8 mouse cellular contexts compared by ENCODE assay signal in genomic region chr8:71488454-71488853, GRCm38 (mm10). TPM values are rescaled to one million over a fixed set of nuclear protein-coding genes. Genes with fewer than 3 reads are reported as not detected.
DNase-seq lines count a peak whose midpoint lies in the region; ATAC-seq lines count a peak whose summit lies in the region.

No protein-coding gene starts in this region.

- H3K27ac ChIP-seq in hindbrain, embryonic 11.5 days (ENCODE audit: low read depth, low read length), result no peak overlapping the region

- H3K27me3 ChIP-seq in hindbrain, embryonic 11.5 days (ENCODE audit: control insufficient read depth, insufficient read depth, low read length), result no peaks in the 10 kb centered on the region

- 0% methylated on average over 22 of the region's 22 CpGs for WGBS in hindbrain, embryonic 11.5 days

- peak; percentile 78 for ATAC-seq in frontal cortex, adult (ENCODE audit: low TSS enrichment)
- peak; percentile 76 for ATAC-seq in hindbrain, embryonic 11.5 days (ENCODE audit: low FRiP score)

- peaks cover 11% of the 10 kb centered on the region for H3K4me1 ChIP-seq in hindbrain, embryonic 11.5 days (replicated peaks; ENCODE audit: control insufficient read depth, insufficient read depth, low read length)

- peak overlapping the region; percentile 64 for H3K4me3 ChIP-seq in hindbrain, embryonic 11.5 days (ENCODE audit: low read depth, low read length)

- H3K9ac ChIP-seq in hindbrain, embryonic 11.5 days (ENCODE audit: low read depth, low read length), result peak overlapping the region; percentile 74

- peak; percentile 98 for DNase-seq in MN1 (ENCODE audit: low spot score)
- peak; percentile 96 for DNase-seq in cerebellum, adult 9-10 months
- DNase-seq in hindbrain, embryonic 11.5 days (ENCODE audit: low spot score), result peak; percentile 94
- peak; percentile 80 to 87 for DNase-seq in layer of hippocampus, postnatal 10 days (ENCODE audit: low spot score in 2 of 2)
- DNase-seq in lung, postnatal 10 days, result peak; percentile 95
- DNase-seq in ovary, postnatal 36 days (ENCODE audit: low spot score), result peak; percentile 82
- peak; percentile 90 for DNase-seq in thymus, postnatal 25 days

- no peaks in the 10 kb centered on the region for H3K9me3 ChIP-seq in hindbrain, embryonic 11.5 days (ENCODE audit: control insufficient read depth, low read length)

- peaks cover 7% of the 10 kb centered on the region; the same call in 1 of the 2 replicates for H3K36me3 ChIP-seq in hindbrain, embryonic 11.5 days (ENCODE audit: control insufficient read depth, insufficient read depth, low read length)

- peak overlapping the region; percentile 93 for H3K4me2 ChIP-seq in hindbrain, embryonic 11.5 days (replicated peaks; ENCODE audit: low read depth, low read length)

RNA-seq across cellular contexts. Expression of gene Gtpbp3, which starts 0.6 kb away (rescaled TPM):
- polyA plus RNA-seq in hindbrain, embryonic 11.5 days (2014; fragmentation: Nextera tagmentation; extraction: Ambion mirVana), result 3.7 and 3.8 TPM in 2 replicates
- 10 to 100 TPM; 26.4 to 29.4 TPM for total RNA-seq in layer of hippocampus, postnatal 10 days (2021)

RNA-seq across cellular contexts. Expression of gene Ano8, which starts 2.7 kb away (rescaled TPM):
- 5.1 and 5.8 TPM in 2 replicates for polyA plus RNA-seq in hindbrain, embryonic 11.5 days (2014; fragmentation: Nextera tagmentation; extraction: Ambion mirVana)
- total RNA-seq in layer of hippocampus, postnatal 10 days (2021), result 10 to 100 TPM; 64.3 to 71.5 TPM

RNA-seq across cellular contexts. Expression of gene Dda1, which starts 19.5 kb away (rescaled TPM):
- polyA plus RNA-seq in hindbrain, embryonic 11.5 days (2014; fragmentation: Nextera tagmentation; extraction: Ambion mirVana), result 143 and 155 TPM in 2 replicates
- 100 to 1,000 TPM; 128 to 130 TPM for total RNA-seq in layer of hippocampus, postnatal 10 days (2021)

RNA-seq across cellular contexts. Expression of gene Plvap, which starts 23.1 kb away (rescaled TPM):
- polyA plus RNA-seq in hindbrain, embryonic 11.5 days (2014; fragmentation: Nextera tagmentation; extraction: Ambion mirVana), result 35.3 and 37.2 TPM in 2 replicates
- total RNA-seq in layer of hippocampus, postnatal 10 days (2021), result 1 to 10 TPM; 8.1 to 9.2 TPM

RNA-seq across cellular contexts. Expression of gene Mrpl34, which starts 23.7 kb away (rescaled TPM):
- 231 and 239 TPM in 2 replicates for polyA plus RNA-seq in hindbrain, embryonic 11.5 days (2014; fragmentation: Nextera tagmentation; extraction: Ambion mirVana)
- 10 to 100 TPM; 59.5 to 69.2 TPM for total RNA-seq in layer of hippocampus, postnatal 10 days (2021)
